13 mouse cellular contexts compared by ENCODE assay signal in the genomic region with DNA sequence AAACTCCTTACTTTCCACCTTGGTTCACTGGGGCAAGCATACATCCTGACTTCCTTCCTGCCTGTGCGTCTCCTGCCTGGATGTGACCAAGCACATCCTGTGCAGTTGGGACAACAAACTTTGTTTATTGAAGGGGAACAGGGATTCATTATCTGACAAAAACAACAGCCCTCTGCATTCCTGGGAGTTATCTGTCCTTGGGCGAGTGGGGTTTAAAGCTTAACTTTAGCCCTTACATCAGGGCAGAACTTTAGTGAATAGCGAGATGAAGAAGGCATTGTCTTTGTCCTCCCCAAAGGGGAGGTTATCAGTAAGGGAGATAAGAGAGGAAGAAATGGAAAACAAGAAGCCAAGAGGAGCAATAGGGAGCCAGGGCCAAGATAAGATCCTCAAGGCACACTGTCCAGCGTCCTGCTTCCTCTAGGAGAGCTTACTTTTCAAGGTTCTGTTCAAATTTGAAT. TPM values are rescaled to one million over a fixed set of nuclear protein-coding genes. Genes with fewer than 3 reads are reported as not detected.
DNase-seq lines count a peak whose midpoint lies in the region; ATAC-seq lines count a peak whose summit lies in the region.
"Had no signal": no experiment of that assay in that cellular context is flagged by ENCODE, and none has a peak within 500 bp of the region (broad histone marks: within the 10 kb centered on the region; RNA-seq: fewer than 3 reads in every experiment).

No protein-coding gene starts in this region.

- H3K4me2 ChIP-seq in heart, embryonic 12.5 days: no peak overlapping the region
- H3K4me2 ChIP-seq: hindbrain, embryonic 14.5 days had no signal

- no peaks in the 10 kb centered on the region for H3K9me3 ChIP-seq in heart, embryonic 12.5 days (replicated peaks)
- H3K9me3 ChIP-seq: midbrain, embryonic 10.5 days had no signal

- intact Hi-C loops in heart, postnatal 36 days (cut with DNase I): no loop called here

- WGBS in heart, embryonic 12.5 days: 21% methylated on average over 4 of the region's 4 CpGs

- no peak overlapping the region for H3K4me3 ChIP-seq in heart, embryonic 12.5 days
- H3K4me3 ChIP-seq: layer of hippocampus, adult 2 months; midbrain, embryonic 10.5 days had no signal

- peaks cover 7% of the 10 kb centered on the region for H3K4me1 ChIP-seq in heart, embryonic 12.5 days (replicated peaks)

- no peaks in the 10 kb centered on the region for H3K27me3 ChIP-seq in heart, embryonic 12.5 days (replicated peaks)

- no peak overlapping the region for H3K9ac ChIP-seq in heart, embryonic 12.5 days
- H3K9ac ChIP-seq: hindbrain, embryonic 14.5 days; liver, embryonic 14.5 days had no signal

- DNase-seq in adrenal gland, postnatal 14 days: peak; percentile 18
- no peak for DNase-seq in adrenal gland, postnatal 36 days
- DNase-seq in heart, postnatal 36 days: no peak
- peak; percentile 9 for DNase-seq in ovary, postnatal 36 days (ENCODE audit: low spot score)
- no peak for DNase-seq in ovary, postnatal 10 days (ENCODE audit: low spot score)
- DNase-seq in urinary bladder, adult 18-20 months (ENCODE audit: low spot score in 2 of 2): no peak
- DNase-seq in gastrocnemius, postnatal 25 days: no peak
- DNase-seq: thymus, adult 18-20 months had no signal

- H3K36me3 ChIP-seq in heart, embryonic 12.5 days: no peaks in the 10 kb centered on the region
- H3K36me3 ChIP-seq: midbrain, embryonic 10.5 days had no signal

- H3K27ac ChIP-seq in heart, embryonic 12.5 days (ENCODE audit: poor library complexity, severe bottlenecking): peak overlapping the region; percentile 14; the same call in 1 of the 2 replicates
- H3K27ac ChIP-seq: hindbrain, embryonic 14.5 days; layer of hippocampus, adult 2 months; liver, embryonic 14.5 days; midbrain, embryonic 10.5 days had no signal

- peak; percentile 8; the same call in 1 of the 2 replicates for ATAC-seq in heart, embryonic 12.5 days (ENCODE audit: insufficient number of reproducible peaks, low FRiP score)

RNA-seq across cellular contexts. Expression of a gene that starts 3.0 kb away (rescaled TPM):
- 2.9 and 3.4 TPM in 2 replicates for total RNA-seq in adrenal gland, postnatal 14 days (2021)
- total RNA-seq in adrenal gland, postnatal 36 days (2021): 1 to 10 TPM; 2.1 to 3.2 TPM
- polyA plus RNA-seq in heart, embryonic 12.5 days (2016; fragmentation: Nextera tagmentation; extraction: Ambion mirVana): 12.4 and 13.5 TPM in 2 replicates
- 10 to 100 TPM; 77.4 to 81.4 TPM for total RNA-seq in heart, postnatal 36 days (2021)
- 10 to 100 TPM; 10.7 to 12.1 TPM for total RNA-seq in gastrocnemius, postnatal 25 days (2021)

Comparison
In these comparisons a context has a peak if more than half of its experiments do, and no peak if none do; other contexts are left out.
1. DNase-seq: peak in adrenal gland, postnatal 14 days (single experiment) and ovary, postnatal 36 days (single experiment); none in adrenal gland, postnatal 36 days (0 of 2), heart, postnatal 36 days (0 of 2), ovary, postnatal 10 days (single experiment), urinary bladder, adult 18-20 months (0 of 2) and gastrocnemius, postnatal 25 days (single experiment).
2. RNA of a gene that starts 3.0 kb away (total RNA-seq): 77.4 to 81.4 TPM in heart, postnatal 36 days; 10.7 to 12.1 TPM in gastrocnemius, postnatal 25 days, 2.9 to 3.4 TPM in adrenal gland, postnatal 14 days and 2.1 to 3.2 TPM in adrenal gland, postnatal 36 days; every median in the first group is over 4 times any median in the second.